Mouse (Mus musculus): Measurements from ENCODE around the gene Mta1. TPM values are rescaled to one million over a fixed set of nuclear protein-coding genes. Genes with fewer than 3 reads are reported as not detected.
A peak's percentile ranks its signal among the peaks of the same experiment; 100 is the strongest.

Mta1 gene
- 163 and 208 TPM in 2 replicates for polyA plus RNA-seq (2012; rRNA removed)

- WGBS: 10% methylated on average over 38 of the region's 53 CpGs
Measured at GRCm38 (mm10) chr12:113097749-113098281, at the start of gene Mta1. Mta1 (plus strand) TSS chr12:113098278.

GRCm38 (mm10) chr12:113049836-113050235 lies 48.2 kb upstream of the Mta1 start:
- TF ChIP-seq POLR2A (IDR thresholded peaks at IDR 0.05; ENCODE audit: control insufficient read depth, extremely low read depth, insufficient read depth, low read length, poor library complexity) (peak; percentile 15; the same call in 1 of the 2 replicates), CTCF (IDR thresholded peaks at IDR 0.05; ENCODE audit: borderline replicate concordance, control insufficient read depth, extremely low read depth, insufficient read depth, low read length, poor library complexity) (no peak)
- Histone ChIP-seq H3K4me1 (replicated peaks; ENCODE audit: control insufficient read depth, insufficient read depth, low read length) (peaks cover 65% of the 10 kb centered on the region), H3K36me3 (ENCODE audit: control insufficient read depth, insufficient read depth, low read length) (no peaks in the 10 kb centered on the region), H3K27ac (ENCODE audit: control insufficient read depth, insufficient read depth, low read length) (peak overlapping the region; percentile 79), H3K27me3 (ENCODE audit: control insufficient read depth, insufficient read depth, low read length) (no peaks in the 10 kb centered on the region), H3K4me3 (ENCODE audit: control insufficient read depth, insufficient read depth, low read length) (no peak overlapping the region)
- DNase-seq: peak; percentile 73
- WGBS: 16% methylated on average over 9 of the region's 9 CpGs

More at GRCm38 (mm10) chr12:113097749-113098281, at the start of gene Mta1:
- H3K27me3 ChIP-seq (ENCODE audit: control insufficient read depth, insufficient read depth, low read length): no peaks in the 10 kb centered on the region
- H3K36me3 ChIP-seq (ENCODE audit: control insufficient read depth, insufficient read depth, low read length): no peaks in the 10 kb centered on the region
- H3K27ac ChIP-seq (ENCODE audit: control insufficient read depth, insufficient read depth, low read length): no peak within 1 kb of the TSS
- peaks cover 47% of the 10 kb centered on the region for H3K4me1 ChIP-seq (replicated peaks; ENCODE audit: control insufficient read depth, insufficient read depth, low read length)
- peak; percentile 58 for DNase-seq
- peak within 1 kb of the TSS; percentile 64 for H3K4me3 ChIP-seq (ENCODE audit: control insufficient read depth, insufficient read depth, low read length)
- peak; percentile 50; the same call in 1 of the 2 replicates for TF ChIP-seq POLR2A (IDR thresholded peaks at IDR 0.05; ENCODE audit: control insufficient read depth, extremely low read depth, insufficient read depth, low read length, poor library complexity)
- TF ChIP-seq CTCF (IDR thresholded peaks at IDR 0.05; ENCODE audit: borderline replicate concordance, control insufficient read depth, extremely low read depth, insufficient read depth, low read length, poor library complexity): no peak

- H3K27me3 ChIP-seq (ENCODE audit: control insufficient read depth, insufficient read depth, low read length): no peaks in the 10 kb centered on the region
- H3K4me3 ChIP-seq (ENCODE audit: control insufficient read depth, insufficient read depth, low read length): no peak overlapping the region
- 7% methylated on average over 12 of the region's 12 CpGs for WGBS
- peak; percentile 36 for DNase-seq
- peak overlapping the region; percentile 79 for H3K27ac ChIP-seq (ENCODE audit: control insufficient read depth, insufficient read depth, low read length)
- no peak for TF ChIP-seq CTCF (IDR thresholded peaks at IDR 0.05; ENCODE audit: borderline replicate concordance, control insufficient read depth, extremely low read depth, insufficient read depth, low read length, poor library complexity)
- TF ChIP-seq POLR2A (IDR thresholded peaks at IDR 0.05; ENCODE audit: control insufficient read depth, extremely low read depth, insufficient read depth, low read length, poor library complexity): no peak
- H3K36me3 ChIP-seq (ENCODE audit: control insufficient read depth, insufficient read depth, low read length): no peaks in the 10 kb centered on the region
- peaks cover 58% of the 10 kb centered on the region for H3K4me1 ChIP-seq (replicated peaks; ENCODE audit: control insufficient read depth, insufficient read depth, low read length)
Measured at GRCm38 (mm10) chr12:113050671-113051070, 47.4 kb upstream of the Mta1 start.

- 90% methylated on average over 9 of the region's 9 CpGs for WGBS
- Histone ChIP-seq H3K4me3 (ENCODE audit: control insufficient read depth, insufficient read depth, low read length) (no peak overlapping the region), H3K36me3 (ENCODE audit: control insufficient read depth, insufficient read depth, low read length) (no peaks in the 10 kb centered on the region), H3K27me3 (ENCODE audit: control insufficient read depth, insufficient read depth, low read length) (no peaks in the 10 kb centered on the region), H3K4me1 (replicated peaks; ENCODE audit: control insufficient read depth, insufficient read depth, low read length) (peaks cover 58% of the 10 kb centered on the region), H3K27ac (ENCODE audit: control insufficient read depth, insufficient read depth, low read length) (no peak overlapping the region)
- no peak for DNase-seq
- no peak for TF ChIP-seq CTCF (IDR thresholded peaks at IDR 0.05; ENCODE audit: borderline replicate concordance, control insufficient read depth, extremely low read depth, insufficient read depth, low read length, poor library complexity)
- no peak for TF ChIP-seq POLR2A (IDR thresholded peaks at IDR 0.05; ENCODE audit: control insufficient read depth, extremely low read depth, insufficient read depth, low read length, poor library complexity)
Measured at GRCm38 (mm10) chr12:113051628-113052403, 46.3 kb upstream of the Mta1 start.

GRCm38 (mm10) chr12:113056089-113056488 lies 42.0 kb upstream of the Mta1 start:
- no peak for TF ChIP-seq CTCF (IDR thresholded peaks at IDR 0.05; ENCODE audit: borderline replicate concordance, control insufficient read depth, extremely low read depth, insufficient read depth, low read length, poor library complexity)
- TF ChIP-seq POLR2A (IDR thresholded peaks at IDR 0.05; ENCODE audit: control insufficient read depth, extremely low read depth, insufficient read depth, low read length, poor library complexity): no peak

GRCm38 (mm10) chr12:113060178-113060577 lies 37.9 kb upstream of the Mta1 start:
- H3K36me3 ChIP-seq (ENCODE audit: control insufficient read depth, insufficient read depth, low read length): peaks cover 4% of the 10 kb centered on the region; the same call in 1 of the 2 replicates
- no peak overlapping the region for H3K27ac ChIP-seq (ENCODE audit: control insufficient read depth, insufficient read depth, low read length)
- TF ChIP-seq POLR2A (IDR thresholded peaks at IDR 0.05; ENCODE audit: control insufficient read depth, extremely low read depth, insufficient read depth, low read length, poor library complexity) (no peak), CTCF (IDR thresholded peaks at IDR 0.05; ENCODE audit: borderline replicate concordance, control insufficient read depth, extremely low read depth, insufficient read depth, low read length, poor library complexity) (no peak)
- no peak overlapping the region for H3K4me3 ChIP-seq (ENCODE audit: control insufficient read depth, insufficient read depth, low read length)
- DNase-seq: no peak
- no peaks in the 10 kb centered on the region for H3K27me3 ChIP-seq (ENCODE audit: control insufficient read depth, insufficient read depth, low read length)
- WGBS: 98% methylated on average over 5 of the region's 5 CpGs
- H3K4me1 ChIP-seq (replicated peaks; ENCODE audit: control insufficient read depth, insufficient read depth, low read length): peaks cover 11% of the 10 kb centered on the region

More at GRCm38 (mm10) chr12:113056089-113056488, 42.0 kb upstream of the Mta1 start:
- peaks cover 18% of the 10 kb centered on the region for H3K4me1 ChIP-seq (replicated peaks; ENCODE audit: control insufficient read depth, insufficient read depth, low read length)
- peaks cover 4% of the 10 kb centered on the region; the same call in 1 of the 2 replicates for H3K36me3 ChIP-seq (ENCODE audit: control insufficient read depth, insufficient read depth, low read length)
- 62% methylated on average over 8 of the region's 8 CpGs for WGBS
- H3K4me3 ChIP-seq (ENCODE audit: control insufficient read depth, insufficient read depth, low read length): no peak overlapping the region
- H3K27ac ChIP-seq (ENCODE audit: control insufficient read depth, insufficient read depth, low read length): no peak overlapping the region
- no peak for DNase-seq
- H3K27me3 ChIP-seq (ENCODE audit: control insufficient read depth, insufficient read depth, low read length): no peaks in the 10 kb centered on the region
